Mouse (Mus musculus) granulocyte monocyte progenitor cell, adult 5-6 weeks (primary cell): ENCODE measurements around the gene Chst12. TPM values are rescaled to one million over a fixed set of nuclear protein-coding genes. Genes with fewer than 3 reads are reported as not detected.
A peak's percentile ranks its signal among the peaks of the same experiment; 100 is the strongest.
"Not testable (repeated sequence)": the region's sequence is repeated elsewhere in the genome, so short reads cannot be mapped to it uniquely, and the experiment has no call there.

Experiments
- ATAC-seq: replicated peaks from 2 replicates; pipeline ENCODE4 v1.8.0; 2016; ENCODE audit warnings: mild to moderate bottlenecking, moderate TSS enrichment, inconsistent platforms; ENCODE audit not compliant: poor library complexity, severe bottlenecking
- total RNA-seq, 2 experiments: library from RNA; stranded (forward) in 1 of 2; stranded (reverse) in 1 of 2; fragments of 200-712, 200-1000 nt in 1 of 2; fragments of >200 nt in 1 of 2; fragmentation: Nextera tagmentation in 1 of 2; gene quantifications; 2 replicates each; pipeline ENCODE4 v1.2.3; 2014 to 2017

Chst12 gene
- total RNA-seq (2014; fragmentation: Nextera tagmentation) (79.1 and 85.4 TPM in 2 replicates), total RNA-seq (2017) (30.2 and 30.3 TPM in 2 replicates)

- peak; percentile 55 for ATAC-seq
Measured at GRCm38 (mm10) chr5:140505208-140505780, at the start of gene Chst12. TSS of gene Chst12 (plus strand) at chr5:140505550.

GRCm38 (mm10) chr5:140461476-140461875 is 43.9 kb upstream of the Chst12 start:
- ATAC-seq, result no peak

- ATAC-seq, result not testable (repeated sequence)
Measured at GRCm38 (mm10) chr5:140463151-140463550, 42.2 kb upstream of the Chst12 start.

GRCm38 (mm10) chr5:140464943-140465342 is 40.4 kb upstream of the Chst12 start:
- ATAC-seq, result no peak

- ATAC-seq, result peak; percentile 67
Measured at GRCm38 (mm10) chr5:140472336-140472735, 33.0 kb upstream of the Chst12 start.

GRCm38 (mm10) chr5:140481458-140481857 is 23.9 kb upstream of the Chst12 start:
- no peak for ATAC-seq

- no peak for ATAC-seq
Measured at GRCm38 (mm10) chr5:140491142-140491541, 14.2 kb upstream of the Chst12 start.

GRCm38 (mm10) chr5:140492684-140493233 is 12.6 kb upstream of the Chst12 start:
- no peak for ATAC-seq

GRCm38 (mm10) chr5:140498176-140498575 is 7.2 kb upstream of the Chst12 start:
- peak; percentile 42 for ATAC-seq

- ATAC-seq, result peak; percentile 27
Measured at GRCm38 (mm10) chr5:140500736-140501135, 4.6 kb upstream of the Chst12 start.

GRCm38 (mm10) chr5:140501982-140502836 is 3.1 kb upstream of the Chst12 start:
- peak; percentile 34 for ATAC-seq

GRCm38 (mm10) chr5:140502925-140503324 is 2.4 kb upstream of the Chst12 start:
- peak; percentile 16 for ATAC-seq

GRCm38 (mm10) chr5:140506096-140506794 is 895 bp downstream of the Chst12 start:
- ATAC-seq, result peak; percentile 12

GRCm38 (mm10) chr5:140507466-140508208 is 2.3 kb downstream of the Chst12 start:
- no peak for ATAC-seq

GRCm38 (mm10) chr5:140508686-140509085 is 3.3 kb downstream of the Chst12 start:
- peak; percentile 49 for ATAC-seq

GRCm38 (mm10) chr5:140509204-140509603 is 3.9 kb downstream of the Chst12 start:
- ATAC-seq, result no peak

GRCm38 (mm10) chr5:140510012-140511000 is 5.0 kb downstream of the Chst12 start:
- ATAC-seq, result peak; percentile 34

- ATAC-seq, result peak; percentile 75
Measured at GRCm38 (mm10) chr5:140513921-140514320, 8.6 kb downstream of the Chst12 start.
